Mouse (Mus musculus) testis, adult 2 months (tissue): Measurements from ENCODE around the gene Cachd1.

Experiments used
- CTCF ChIP-seq: fragments of 200-500 bp; IDR thresholded peaks from 2 replicates; pipeline ENCODE4 v1.5.1; 2012; ENCODE audit warnings: low read depth, mild to moderate bottlenecking, inconsistent platforms, low read length, moderate library complexity; ENCODE audit not compliant: control insufficient read depth, insufficient read depth, insufficient replicate concordance
- POLR2A ChIP-seq: fragments of 200-500 bp; IDR thresholded peaks from 2 replicates; pipeline ENCODE4 v1.6.1; 2012; ENCODE audit warnings: low read depth, mild to moderate bottlenecking, inconsistent platforms, low read length, moderate library complexity; ENCODE audit not compliant: control insufficient read depth

DNA sequence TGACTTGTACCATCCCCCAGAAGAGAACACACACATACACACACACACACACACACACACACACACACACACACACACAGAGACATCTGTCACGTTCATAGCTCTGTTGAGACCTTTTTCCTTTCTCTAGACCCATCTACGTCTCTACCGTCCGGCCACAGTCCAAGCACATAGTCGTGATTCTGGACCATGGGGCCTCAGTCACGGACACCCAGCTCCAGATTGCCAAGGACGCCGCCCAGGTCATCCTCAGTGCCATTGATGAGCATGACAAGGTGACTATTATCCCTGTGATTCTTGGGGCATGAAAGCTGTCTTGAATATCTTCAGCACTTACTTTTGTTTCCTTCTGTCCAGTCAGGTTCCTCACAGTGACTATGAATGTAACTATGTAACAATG, 175.4 kb downstream of the Cachd1 start:
- TF ChIP-seq POLR2A (no peak), CTCF (no peak)
